Mouse (Mus musculus): Measurements from ENCODE around the gene Tnrc6b.
A peak's percentile ranks its signal among the peaks of the same experiment; 100 is the strongest.

The Tnrc6b gene

GRCm38 (mm10) chr15:80741836-80742235 is 30.7 kb downstream of the Tnrc6b start:
- DNase-seq: no peak

DNA sequence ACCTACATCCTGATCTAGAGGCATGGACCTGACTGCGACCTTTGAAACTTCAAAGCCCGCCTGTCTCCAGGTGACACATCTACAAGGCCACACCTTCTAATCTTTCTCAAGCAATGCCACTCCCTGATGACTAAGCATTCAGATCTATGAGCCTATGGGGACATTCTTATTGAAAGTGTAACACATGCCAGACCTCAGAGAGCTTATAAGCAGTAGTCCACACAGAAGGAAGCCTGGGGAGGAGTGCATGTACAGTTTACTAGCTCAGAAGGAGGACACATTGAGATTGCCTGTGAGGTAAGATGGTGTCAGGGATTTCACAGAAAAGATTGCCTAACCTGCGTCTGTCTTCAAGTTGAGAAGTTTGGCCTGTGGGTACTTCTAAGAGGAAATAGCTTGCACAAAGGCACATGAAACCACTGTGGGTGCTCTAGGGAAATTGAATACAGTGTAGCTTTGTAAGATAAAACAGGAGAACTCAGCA is 31.9 kb downstream of the Tnrc6b start:
- DNase-seq: no peak

DNA sequence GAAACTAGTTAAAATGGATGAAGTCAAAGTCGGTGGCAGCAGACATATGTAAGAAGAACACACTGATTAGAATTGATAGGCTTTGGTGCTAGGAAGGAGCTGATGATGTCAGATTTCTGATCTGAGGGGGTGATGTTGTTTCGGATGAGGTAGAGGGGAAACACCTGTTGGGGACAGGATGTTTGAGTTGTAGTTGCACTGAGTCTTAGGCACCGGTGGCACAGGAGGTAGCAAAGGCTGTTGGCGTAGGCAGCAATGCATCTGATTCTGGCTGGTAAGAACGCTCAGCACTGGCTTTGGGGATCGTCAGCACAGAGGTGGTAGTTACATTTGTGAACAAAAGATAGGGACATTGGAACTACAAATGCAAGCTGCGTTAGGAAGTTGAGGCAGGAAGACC is 32.5 kb downstream of the Tnrc6b start:
- DNase-seq: no peak

DNA sequence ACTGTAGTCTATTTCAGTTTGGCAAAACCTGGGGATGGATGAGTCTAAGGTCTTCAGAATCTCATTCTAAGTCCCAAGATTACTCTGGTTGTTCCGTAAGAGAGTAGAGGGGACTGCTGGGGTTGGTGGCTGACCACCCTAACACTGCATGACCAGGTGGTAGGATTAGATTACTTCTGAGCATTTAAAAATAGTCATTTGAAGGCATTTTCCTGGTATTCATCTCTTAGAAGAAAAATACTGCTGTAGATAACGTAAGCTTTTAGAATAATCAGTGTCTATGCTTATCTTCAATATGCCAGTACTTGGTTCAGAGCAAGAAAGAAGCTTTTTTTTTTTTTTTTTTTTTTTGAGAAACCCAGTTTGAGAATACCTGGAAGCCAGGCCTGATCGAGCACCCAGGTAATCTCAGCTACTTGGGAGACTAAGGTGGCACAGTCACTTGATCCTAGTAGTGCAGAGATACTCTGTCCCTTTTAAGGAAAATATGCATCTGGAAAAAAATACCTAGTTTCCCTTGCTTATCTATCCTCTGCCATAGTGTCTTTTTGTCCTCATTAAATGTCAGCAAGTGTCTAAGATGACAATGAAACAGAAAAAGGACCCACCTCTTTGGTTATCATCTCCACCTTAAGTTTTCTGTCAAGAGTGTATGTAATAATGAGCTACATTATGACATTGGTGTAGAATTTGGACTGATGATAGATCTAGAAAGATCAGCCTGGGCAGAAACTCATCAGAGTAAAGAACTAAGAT is 33.7 kb downstream of the Tnrc6b start:
- no peak for DNase-seq

- no peak for DNase-seq
Observed at GRCm38 (mm10) chr15:80748979-80749378, 37.9 kb downstream of the Tnrc6b start.

GRCm38 (mm10) chr15:80753351-80753750 is 42.2 kb downstream of the Tnrc6b start:
- no peak for DNase-seq

DNA sequence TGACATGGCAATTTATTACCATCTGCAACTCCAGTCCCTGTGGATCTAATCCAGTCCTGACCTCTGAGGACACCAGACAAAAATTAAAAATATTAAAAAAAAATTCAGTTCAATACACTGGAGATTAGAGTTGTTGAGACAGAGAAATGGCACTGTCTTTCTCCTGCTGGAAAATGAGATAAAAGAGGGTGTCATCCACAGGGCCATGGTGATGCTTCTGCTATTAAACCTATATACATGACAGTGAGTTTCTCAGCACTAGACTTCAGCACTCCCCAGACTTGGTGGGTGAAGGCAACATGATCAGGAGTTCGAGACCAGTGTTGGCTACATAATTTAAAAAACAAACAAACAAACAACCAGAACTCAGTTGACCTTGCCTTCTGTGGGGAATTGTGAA is 43.0 kb downstream of the Tnrc6b start:
- DNase-seq: no peak

GRCm38 (mm10) chr15:80759451-80759850 is 48.3 kb downstream of the Tnrc6b start:
- DNase-seq: no peak

DNA sequence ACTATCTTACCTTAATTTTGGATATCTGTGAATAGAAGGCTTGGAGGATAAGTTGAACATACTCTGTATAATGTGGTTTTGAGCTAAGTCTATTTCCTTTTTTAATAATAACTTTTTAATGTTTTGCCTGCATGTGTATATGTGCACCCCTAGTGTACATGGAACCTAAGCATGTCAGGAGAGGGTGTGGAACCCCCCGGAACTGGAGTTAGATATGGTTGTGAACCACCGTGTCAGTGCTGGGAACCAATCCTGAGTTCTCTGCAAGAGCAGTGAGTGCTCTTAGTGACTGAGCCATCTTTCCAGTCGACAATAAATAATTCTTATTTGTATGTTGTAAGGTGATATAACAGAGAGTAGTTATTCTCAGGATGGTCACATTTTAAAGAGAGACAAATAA is 49.4 kb downstream of the Tnrc6b start:
- DNase-seq: no peak

DNA sequence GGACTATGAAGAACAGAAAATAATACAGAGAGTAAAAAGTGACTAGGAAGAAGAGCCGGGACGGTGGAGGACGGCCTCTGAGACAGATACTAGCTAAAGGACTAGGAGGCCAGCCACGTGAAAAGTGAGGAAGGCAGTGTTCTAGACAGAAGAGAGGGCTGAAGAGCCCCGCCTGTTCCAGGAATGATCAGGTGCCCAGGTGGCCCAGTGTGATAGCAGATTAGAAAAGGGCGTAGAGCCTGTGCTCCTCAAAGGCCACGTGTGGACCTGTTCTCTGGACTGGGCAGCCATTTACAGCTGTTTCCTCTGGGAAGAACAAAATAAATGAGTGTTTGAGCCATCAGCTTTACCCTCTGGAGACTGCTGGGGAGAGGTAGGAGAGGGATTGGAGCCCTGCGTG is 49.8 kb downstream of the Tnrc6b start:
- no peak for DNase-seq

DNA sequence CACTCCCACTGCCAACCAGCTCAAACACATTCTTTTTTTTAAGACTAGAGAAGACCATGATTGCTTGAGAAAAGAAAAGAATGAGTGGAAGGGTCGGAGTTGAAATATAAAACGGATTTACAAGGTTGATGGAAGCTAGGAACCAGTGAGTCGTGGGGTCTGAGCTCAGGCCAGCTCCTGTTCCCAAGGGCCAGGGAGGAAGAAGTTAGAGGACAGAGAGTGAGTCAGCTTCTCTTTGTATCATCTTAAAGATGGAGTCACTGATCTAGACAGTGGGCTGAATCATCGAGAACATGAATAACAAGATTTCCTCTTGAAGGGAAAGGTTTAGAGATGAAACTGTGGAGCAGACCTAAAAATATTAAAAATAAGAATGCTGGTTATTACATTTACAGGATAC is 51.5 kb downstream of the Tnrc6b start:
- no peak for DNase-seq

- no peak for DNase-seq
Observed at GRCm38 (mm10) chr15:80764666-80765065, 53.6 kb downstream of the Tnrc6b start.

DNA sequence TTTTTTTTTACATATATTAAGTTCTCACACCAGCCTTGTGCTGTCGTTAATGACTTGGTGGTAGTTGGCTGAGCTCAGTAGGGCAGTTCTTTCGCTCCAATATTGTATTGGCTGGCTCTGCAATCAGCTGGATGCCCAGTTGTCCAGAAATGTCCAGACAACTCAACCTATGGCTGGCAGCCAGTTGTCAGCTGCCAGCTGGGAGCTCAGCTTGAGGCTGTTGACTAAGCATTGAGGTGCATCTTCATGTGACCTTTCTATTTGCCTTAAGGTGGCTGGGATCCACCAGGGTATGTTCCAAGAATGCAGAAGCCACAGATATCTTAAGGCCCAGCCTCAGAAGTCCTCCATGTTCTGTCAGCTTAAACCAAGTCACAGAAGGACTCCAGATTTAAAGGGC is 54.3 kb downstream of the Tnrc6b start:
- peak; percentile 53 to 67 for DNase-seq

- DNase-seq: no peak
Observed at GRCm38 (mm10) chr15:80768216-80768615, 57.1 kb downstream of the Tnrc6b start.

DNA sequence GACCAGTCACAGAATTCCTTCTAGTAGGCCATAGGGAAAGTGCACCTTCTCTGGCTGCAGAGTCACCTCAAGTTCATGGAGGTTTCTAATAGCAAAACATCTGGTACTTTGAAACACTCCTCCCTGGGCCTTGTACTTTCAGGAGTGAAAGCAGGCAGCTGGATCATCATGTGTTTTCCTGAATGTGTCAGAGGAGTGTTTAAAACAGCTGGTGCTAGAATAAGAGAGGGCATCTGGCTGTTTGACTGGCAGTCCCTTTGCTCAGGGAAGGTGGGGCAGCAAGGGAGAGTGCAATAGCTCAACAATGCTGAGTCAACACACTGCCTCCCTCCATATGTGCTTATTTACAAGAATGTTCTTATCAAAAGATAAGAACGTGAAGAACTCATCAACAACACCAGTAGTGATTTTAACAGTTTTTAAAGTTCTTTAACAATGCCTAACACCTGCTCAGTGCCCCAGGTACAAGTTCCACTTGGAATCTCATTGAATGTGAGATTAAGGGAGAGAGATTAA is 60.9 kb downstream of the Tnrc6b start:
- no peak for DNase-seq

DNA sequence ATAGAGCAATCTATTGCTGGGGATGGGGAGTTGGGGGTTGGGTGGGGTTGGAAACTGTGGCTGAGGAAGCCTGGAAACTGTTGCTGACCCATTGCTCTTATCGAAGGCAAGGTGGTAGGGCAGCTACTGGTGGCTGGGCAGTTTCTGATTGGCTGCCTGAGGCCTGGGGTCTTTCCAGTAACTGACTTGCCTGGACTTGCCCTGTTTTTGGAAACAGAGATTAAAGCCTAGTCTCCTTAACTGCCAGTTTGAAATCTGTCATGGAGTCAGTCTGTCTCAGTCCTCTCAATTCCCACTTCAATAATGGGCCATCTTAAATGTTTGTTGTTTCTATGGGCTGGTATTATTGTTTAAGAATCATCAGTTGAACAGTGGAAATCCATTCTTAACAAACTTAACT is 63.6 kb downstream of the Tnrc6b start:
- no peak for DNase-seq

- DNase-seq: peak; percentile 39 to 47
Observed at GRCm38 (mm10) chr15:80779006-80779405, 67.9 kb downstream of the Tnrc6b start.

DNA sequence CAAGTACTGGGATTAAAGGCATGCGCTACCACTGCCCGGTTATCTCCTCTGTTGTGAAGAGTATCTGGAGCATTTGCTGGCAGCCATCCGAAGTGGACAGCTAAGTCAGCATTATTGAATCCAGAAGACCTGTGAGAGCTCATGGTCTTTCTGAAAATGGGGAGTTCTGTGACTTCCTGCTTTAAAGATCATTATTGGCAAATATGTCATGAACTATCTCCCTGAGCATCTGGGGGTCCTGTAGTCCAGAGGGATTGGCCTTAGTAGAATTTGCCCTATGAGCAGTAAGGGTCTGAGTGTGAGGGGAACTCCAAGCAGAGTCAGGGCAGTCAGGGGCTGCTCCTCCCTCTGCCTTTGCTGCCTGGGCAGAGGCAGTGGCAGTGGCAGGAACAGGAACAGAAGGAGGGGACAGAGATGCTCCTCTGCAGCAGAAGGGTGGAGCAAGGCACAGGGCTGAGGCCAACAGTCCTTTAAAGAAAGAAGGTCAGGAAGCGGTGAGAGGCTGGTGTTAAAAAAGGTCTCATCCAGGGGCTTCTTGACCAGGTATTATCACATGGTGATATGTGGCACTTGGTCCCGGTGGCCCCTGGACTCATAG is 69.1 kb downstream of the Tnrc6b start:
- no peak for DNase-seq

DNA sequence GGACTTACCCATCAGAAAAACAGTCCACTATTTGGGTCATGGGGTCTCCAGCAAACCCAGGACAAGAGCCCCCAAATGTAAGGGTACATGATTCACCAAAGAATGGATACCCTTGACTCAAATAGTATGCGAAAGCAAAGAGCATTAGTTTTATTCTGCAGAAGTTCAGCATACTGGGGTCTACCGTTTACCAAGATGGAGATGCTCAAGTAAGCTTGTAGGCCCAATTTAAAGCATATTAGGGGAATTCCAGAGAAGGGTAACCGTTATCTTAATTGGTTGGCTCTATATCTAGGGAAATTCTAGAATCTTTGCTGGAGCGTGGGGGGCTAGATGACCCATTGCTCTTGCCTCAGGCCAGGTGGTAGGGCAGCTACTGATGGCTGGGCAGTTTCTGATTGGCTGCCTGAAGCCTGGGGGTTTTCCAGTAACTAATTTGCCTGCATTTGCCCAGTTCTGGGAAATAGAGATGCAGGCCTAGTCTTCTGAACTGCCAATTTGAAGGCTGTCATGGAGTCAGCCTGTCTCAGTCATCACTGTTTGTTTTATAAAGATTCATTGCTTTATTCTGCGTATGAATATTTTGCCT is 70.2 kb downstream of the Tnrc6b start:
- no peak for DNase-seq

GRCm38 (mm10) chr15:80784553-80784971 is 73.4 kb downstream of the Tnrc6b start:
- DNase-seq: no peak

DNA sequence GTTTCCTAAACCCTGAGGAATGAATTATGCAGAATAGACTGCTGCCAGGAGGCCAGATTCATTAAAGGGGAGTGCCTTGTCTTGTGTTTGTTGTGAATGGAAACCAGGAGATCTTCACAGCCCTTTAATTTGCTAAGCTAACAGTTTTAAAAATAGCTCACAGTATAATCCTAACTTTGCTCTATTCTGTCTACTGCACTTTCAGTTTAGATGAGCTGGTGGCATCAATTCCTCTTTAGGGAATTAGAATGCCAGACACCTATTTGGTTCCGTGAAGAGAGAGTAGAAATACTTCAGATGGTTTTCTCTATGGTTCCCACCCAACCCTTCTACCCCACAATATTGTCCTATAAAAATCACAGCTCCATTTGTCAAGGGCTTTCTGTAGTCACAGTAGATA is 74.6 kb downstream of the Tnrc6b start:
- DNase-seq: no peak

GRCm38 (mm10) chr15:80787746-80788145 is 76.6 kb downstream of the Tnrc6b start:
- DNase-seq: no peak

DNA sequence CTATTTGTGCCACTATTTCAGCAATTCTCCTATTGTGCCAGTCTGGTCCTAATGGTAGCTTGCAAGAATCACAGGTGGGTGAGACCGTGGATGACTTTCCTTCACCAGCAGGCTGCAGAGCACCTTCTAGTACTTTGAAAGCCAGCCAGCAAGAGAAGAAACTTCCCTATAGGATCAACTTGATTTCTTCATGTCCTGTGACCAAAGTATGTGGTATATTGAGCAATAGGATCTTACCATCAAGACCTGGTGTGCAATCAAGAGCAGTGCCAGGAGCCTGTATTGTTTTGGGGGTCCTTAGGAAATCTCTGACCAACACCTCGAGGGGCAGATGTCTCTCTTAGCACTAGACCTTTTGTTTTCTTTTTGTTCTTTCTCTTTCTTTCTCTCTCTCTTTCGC is 81.4 kb downstream of the Tnrc6b start:
- DNase-seq: no peak

- DNase-seq: no peak
Observed at GRCm38 (mm10) chr15:80795076-80795475, 84.0 kb downstream of the Tnrc6b start.
